Mouse (Mus musculus) neural tube, embryonic 15.5 days (tissue): Measurements from ENCODE around the gene Myh10. TPM values are rescaled to one million over a fixed set of nuclear protein-coding genes. Genes with fewer than 3 reads are reported as not detected.
"Not testable (repeated sequence)": the region's sequence is repeated elsewhere in the genome, so short reads cannot be mapped to it uniquely, and the experiment has no call there.

Experiments
- ATAC-seq: fragments of 200-750 bp; cut with Nextera tagmentation; 2 replicates; pipeline ENCODE4 v1.8.0; 2017; ENCODE audit warnings: mild to moderate bottlenecking, moderate TSS enrichment, moderate library complexity; ENCODE audit not compliant: low FRiP score
- H3K27ac ChIP-seq: fragments of 300-500 bp; sonication (generic); replicated peaks from 2 replicates; pipeline ENCODE4 v1.5.1; 2015; ENCODE audit warnings: mild to moderate bottlenecking, inconsistent platforms
- H3K27me3 ChIP-seq: fragments of 300-500 bp; sonication (generic); replicated peaks from 2 replicates; pipeline ENCODE4 v1.6.1; 2015; ENCODE audit warnings: inconsistent platforms
- H3K36me3 ChIP-seq: fragments of 300-500 bp; sonication (generic); 2 replicates; pipeline ENCODE4 v1.6.1; 2015; ENCODE audit warnings: inconsistent platforms
- H3K4me1 ChIP-seq: fragments of 300-500 bp; sonication (generic); 2 replicates; pipeline ENCODE4 v1.6.1; 2015; ENCODE audit warnings: inconsistent platforms
- H3K4me2 ChIP-seq: fragments of 300-500 bp; sonication (generic); 2 replicates; pipeline ENCODE4 v1.6.1; 2015; ENCODE audit warnings: inconsistent platforms, mild to moderate bottlenecking, moderate library complexity
- H3K4me3 ChIP-seq: fragments of 300-500 bp; sonication (generic); replicated peaks from 2 replicates; pipeline ENCODE4 v1.5.1; 2015; ENCODE audit warnings: mild to moderate bottlenecking, inconsistent platforms
- H3K9ac ChIP-seq: fragments of 300-500 bp; sonication (generic); replicated peaks from 2 replicates; pipeline ENCODE4 v1.6.1; 2015; ENCODE audit warnings: mild to moderate bottlenecking, inconsistent platforms
- H3K9me3 ChIP-seq: fragments of 300-500 bp; sonication (generic); replicated peaks from 2 replicates; pipeline ENCODE4 v1.6.1; 2016; ENCODE audit warnings: inconsistent platforms
- WGBS: fragments of 180-500 bp; shearing (Covaris S2); methylation state at CpG from one replicate; pipeline ENCODE4 v1.1.7; 2015; ENCODE audit warnings: mixed read lengths; 5-methylcytosine and 5-hydroxymethylcytosine counted together
- polyA plus RNA-seq: library from polyadenylated mRNA; unstranded; fragments of >200 nt; fragmentation: Nextera tagmentation; extraction: Ambion mirVana; gene quantifications from 2 replicates; pipeline ENCODE4 v1.2.1, GENCODE M21; 2015

The Myh10 gene
- polyA plus RNA-seq, 1 experiment from 2014 or later = 84.8 TPM

DNA sequence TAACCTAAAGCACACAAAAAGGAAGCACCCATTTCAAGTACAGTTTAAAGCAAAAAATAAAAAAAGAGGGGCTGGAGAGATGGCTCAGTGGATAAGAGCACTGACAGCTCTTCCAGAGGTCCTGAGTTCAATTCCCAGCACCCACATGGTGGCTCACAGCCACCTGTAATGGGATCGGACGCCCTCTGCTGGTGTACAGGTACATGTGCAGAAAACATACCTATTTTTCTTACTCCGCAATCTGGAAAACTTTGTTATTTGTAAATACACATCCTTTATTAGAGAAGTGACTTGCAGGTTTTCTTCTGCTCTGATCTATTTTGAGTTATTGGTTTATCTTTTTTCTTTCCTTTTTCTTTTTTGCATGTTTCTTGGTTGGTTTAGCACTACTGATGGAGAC, 37.3 kb downstream of the Myh10 start:
- Histone ChIP-seq H3K4me1 (peaks cover 12% of the 10 kb centered on the region), H3K4me3 (no peak overlapping the region), H3K27me3 (no peaks in the 10 kb centered on the region), H3K9me3 (no peaks in the 10 kb centered on the region), H3K27ac (no peak overlapping the region), H3K9ac (no peak overlapping the region), H3K4me2 (no peak overlapping the region), H3K36me3 (peaks cover 19% of the 10 kb centered on the region)
- WGBS = 90% methylated on average over 3 of the region's 3 CpGs
- no peak for ATAC-seq

- no peak for ATAC-seq
- Histone ChIP-seq H3K27me3 (no peaks in the 10 kb centered on the region), H3K27ac (no peak overlapping the region), H3K9ac (no peak overlapping the region), H3K4me2 (no peak overlapping the region), H3K4me3 (no peak overlapping the region), H3K9me3 (no peaks in the 10 kb centered on the region), H3K4me1 (peaks cover 12% of the 10 kb centered on the region), H3K36me3 (peaks cover 15% of the 10 kb centered on the region)
- 63% methylated on average over 5 of the region's 5 CpGs for WGBS
Observed at GRCm38 (mm10) chr11:68730792-68731191, 39.4 kb downstream of the Myh10 start.

DNA sequence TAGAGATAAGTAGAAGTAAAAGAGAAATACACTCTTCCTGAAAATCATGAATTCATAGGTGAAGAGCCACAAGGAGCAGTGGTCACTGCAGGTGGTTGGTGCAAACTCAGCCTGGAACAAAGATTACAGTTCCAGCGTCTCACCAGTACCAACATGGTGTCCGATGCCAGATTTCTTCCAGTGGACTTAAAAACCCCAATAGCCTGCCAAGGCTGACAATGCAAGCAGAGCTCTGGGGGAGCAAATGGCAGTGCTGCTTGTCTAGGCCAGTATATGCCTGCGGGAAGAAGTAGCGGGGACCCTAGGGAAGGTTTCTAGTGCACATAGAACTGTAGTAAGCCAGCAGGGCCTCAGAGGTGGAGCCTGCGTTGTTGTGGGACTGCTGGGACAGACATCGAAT, 40.7 kb downstream of the Myh10 start:
- no peak for ATAC-seq
- H3K9me3 ChIP-seq = no peaks in the 10 kb centered on the region
- no peak overlapping the region for H3K9ac ChIP-seq
- H3K27me3 ChIP-seq = no peaks in the 10 kb centered on the region
- peaks cover 12% of the 10 kb centered on the region for H3K4me1 ChIP-seq
- 78% methylated on average over 6 of the region's 6 CpGs for WGBS
- no peak overlapping the region for H3K4me2 ChIP-seq
- H3K36me3 ChIP-seq = peaks cover 13% of the 10 kb centered on the region
- no peak overlapping the region for H3K27ac ChIP-seq
- H3K4me3 ChIP-seq = no peak overlapping the region

DNA sequence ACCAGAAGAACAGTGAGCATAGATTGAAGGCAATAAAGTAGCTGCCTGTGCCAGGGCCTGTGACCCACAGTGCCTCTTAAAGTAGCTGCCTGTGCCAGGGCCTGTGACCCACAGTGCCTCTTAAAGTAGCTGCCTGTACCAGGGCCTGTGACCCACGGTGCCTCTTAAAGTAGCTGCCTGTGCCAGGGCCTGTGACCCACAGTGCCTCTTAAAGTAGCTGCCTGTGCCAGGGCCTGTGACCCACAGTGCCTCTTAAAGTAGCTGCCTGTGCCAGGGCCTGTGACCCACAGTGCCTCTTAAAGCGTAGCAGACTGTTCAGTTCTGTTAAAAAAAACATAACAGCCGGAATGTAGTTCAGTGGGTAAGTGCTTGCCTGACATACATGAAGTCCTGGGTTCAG, 42.0 kb downstream of the Myh10 start:
- H3K36me3 ChIP-seq = peaks cover 15% of the 10 kb centered on the region
- not testable (repeated sequence) for H3K9ac ChIP-seq, H3K9me3 ChIP-seq, ATAC-seq, H3K4me2 ChIP-seq, H3K27me3 ChIP-seq, H3K27ac ChIP-seq, H3K4me3 ChIP-seq, H3K4me1 ChIP-seq
- WGBS = 95% methylated on average over 3 of the region's 3 CpGs

- WGBS = 85% methylated on average over 7 of the region's 7 CpGs
- ATAC-seq = no peak
Observed at GRCm38 (mm10) chr11:68739509-68739908, 48.1 kb downstream of the Myh10 start.

GRCm38 (mm10) chr11:68742658-68743057, 51.3 kb downstream of the Myh10 start:
- H3K27me3 ChIP-seq = no peaks in the 10 kb centered on the region
- no peak overlapping the region for H3K27ac ChIP-seq
- no peak overlapping the region for H3K4me2 ChIP-seq
- no peak overlapping the region for H3K9ac ChIP-seq
- H3K4me1 ChIP-seq = peaks cover 26% of the 10 kb centered on the region
- WGBS = 87% methylated on average over 2 of the region's 2 CpGs
- peaks cover 6% of the 10 kb centered on the region for H3K36me3 ChIP-seq
- no peak overlapping the region for H3K4me3 ChIP-seq
- no peaks in the 10 kb centered on the region for H3K9me3 ChIP-seq
- no peak for ATAC-seq

More at GRCm38 (mm10) chr11:68739509-68739908, 48.1 kb downstream of the Myh10 start:
- Histone ChIP-seq H3K36me3 (peaks cover 13% of the 10 kb centered on the region), H3K4me2 (no peak overlapping the region), H3K4me1 (0 out of 2 replicates have a peak, but pooled peaks cover under 1% of the 10 kb centered on the region), H3K27ac (no peak overlapping the region), H3K9me3 (no peaks in the 10 kb centered on the region), H3K9ac (no peak overlapping the region), H3K4me3 (no peak overlapping the region), H3K27me3 (no peaks in the 10 kb centered on the region)

GRCm38 (mm10) chr11:68744150-68744549, 52.8 kb downstream of the Myh10 start:
- H3K4me2 ChIP-seq = no peak overlapping the region
- H3K4me1 ChIP-seq = peaks cover 30% of the 10 kb centered on the region
- H3K27ac ChIP-seq = no peak overlapping the region
- no peak for ATAC-seq
- H3K36me3 ChIP-seq = peaks cover 6% of the 10 kb centered on the region
- 80% methylated on average over 3 of the region's 3 CpGs for WGBS
- no peaks in the 10 kb centered on the region for H3K9me3 ChIP-seq
- H3K4me3 ChIP-seq = no peak overlapping the region
- H3K9ac ChIP-seq = no peak overlapping the region
- no peaks in the 10 kb centered on the region for H3K27me3 ChIP-seq

GRCm38 (mm10) chr11:68745374-68746200, 54.2 kb downstream of the Myh10 start:
- no peak overlapping the region for H3K9ac ChIP-seq
- WGBS = 41% methylated on average over 16 of the region's 16 CpGs
- 0 out of 2 replicates have a peak overlapping the region, but pooled peaks have one; percentile 2 for H3K4me2 ChIP-seq
- peak; percentile 41; the same call in 1 of the 2 replicates for ATAC-seq
- no peaks in the 10 kb centered on the region for H3K27me3 ChIP-seq
- peaks cover 4% of the 10 kb centered on the region for H3K36me3 ChIP-seq
- peak overlapping the region; percentile 69 for H3K27ac ChIP-seq
- no peak overlapping the region for H3K4me3 ChIP-seq
- no peaks in the 10 kb centered on the region for H3K9me3 ChIP-seq
- peaks cover 30% of the 10 kb centered on the region for H3K4me1 ChIP-seq

GRCm38 (mm10) chr11:68748121-68748520, 56.8 kb downstream of the Myh10 start:
- no peak overlapping the region for H3K9ac ChIP-seq
- no peak overlapping the region for H3K27ac ChIP-seq
- no peaks in the 10 kb centered on the region for H3K27me3 ChIP-seq
- peaks cover 4% of the 10 kb centered on the region for H3K36me3 ChIP-seq
- H3K4me2 ChIP-seq = no peak overlapping the region
- 87% methylated on average over 5 of the region's 5 CpGs for WGBS
- no peak overlapping the region for H3K4me3 ChIP-seq
- ATAC-seq = no peak
- H3K4me1 ChIP-seq = peaks cover 36% of the 10 kb centered on the region
- no peaks in the 10 kb centered on the region for H3K9me3 ChIP-seq

- peaks cover 4% of the 10 kb centered on the region for H3K36me3 ChIP-seq
- peaks cover 45% of the 10 kb centered on the region for H3K4me1 ChIP-seq
- no peak overlapping the region for H3K9ac ChIP-seq
- no peaks in the 10 kb centered on the region for H3K27me3 ChIP-seq
- no peak overlapping the region for H3K4me3 ChIP-seq
- H3K4me2 ChIP-seq = no peak overlapping the region
- ATAC-seq = no peak
- H3K27ac ChIP-seq = no peak overlapping the region
- 90% methylated on average over 2 of the region's 2 CpGs for WGBS
- no peaks in the 10 kb centered on the region for H3K9me3 ChIP-seq
Observed at GRCm38 (mm10) chr11:68750206-68750605, 58.8 kb downstream of the Myh10 start.

- Histone ChIP-seq H3K36me3 (peaks cover 4% of the 10 kb centered on the region), H3K4me1 (peaks cover 37% of the 10 kb centered on the region), H3K9me3 (no peaks in the 10 kb centered on the region), H3K4me2 (no peak overlapping the region), H3K9ac (no peak overlapping the region), H3K27me3 (no peaks in the 10 kb centered on the region), H3K4me3 (no peak overlapping the region), H3K27ac (no peak overlapping the region)
- no peak for ATAC-seq
- WGBS = 76% methylated on average over 8 of the region's 8 CpGs
Observed at GRCm38 (mm10) chr11:68750938-68751337, 59.6 kb downstream of the Myh10 start.

DNA sequence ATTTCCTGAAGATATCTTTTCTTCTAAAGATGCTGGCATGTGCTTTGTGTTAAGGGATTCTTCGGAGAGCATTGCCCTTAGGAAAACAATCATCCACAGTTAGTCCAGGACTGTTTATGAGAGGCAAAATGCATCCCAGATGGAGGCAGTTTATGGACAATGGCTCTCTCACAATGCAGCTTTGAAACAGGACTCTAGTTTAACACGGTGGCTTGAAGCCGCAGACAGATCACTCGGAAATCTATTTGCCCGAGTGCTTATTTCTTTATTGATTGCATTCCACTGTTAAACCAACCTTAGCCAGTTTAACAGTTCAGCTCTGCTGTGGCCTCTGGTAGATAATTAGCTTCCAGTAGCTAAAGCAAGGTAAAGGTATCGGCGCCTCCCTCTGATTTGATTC, 62.9 kb downstream of the Myh10 start:
- Histone ChIP-seq H3K9ac (no peak overlapping the region), H3K4me2 (no peak overlapping the region), H3K36me3 (no peaks in the 10 kb centered on the region), H3K4me3 (no peak overlapping the region), H3K27ac (peak overlapping the region; percentile 43), H3K9me3 (no peaks in the 10 kb centered on the region), H3K27me3 (no peaks in the 10 kb centered on the region), H3K4me1 (peaks cover 23% of the 10 kb centered on the region)
- ATAC-seq = no peak
- 33% methylated on average over 7 of the region's 7 CpGs for WGBS
